Mouse (Mus musculus) liver, embryonic 11.5 days (tissue): Measurements from ENCODE around the gene Ubap1. TPM values are rescaled to one million over a fixed set of nuclear protein-coding genes. Genes with fewer than 3 reads are reported as not detected.

Experiments used
- ATAC-seq: fragments of 200-750 bp; cut with Nextera tagmentation; replicated peaks from 2 replicates; pipeline ENCODE4 v1.8.0; 2017; ENCODE audit warnings: moderate number of reproducible peaks, mild to moderate bottlenecking, moderate TSS enrichment, moderate library complexity; ENCODE audit not compliant: low FRiP score
- DNase-seq: peaks from one replicate; pipeline ENCODE4 v3.0.0-alpha.2; 2017; ENCODE audit warnings: low spot score
- H3K27ac ChIP-seq: fragments of 300-500 bp; sonication (generic); 2 replicates; pipeline ENCODE4 v1.5.1; 2014; ENCODE audit warnings: mild to moderate bottlenecking, low read depth, low read length, control low read depth
- H3K27me3 ChIP-seq: fragments of 300-500 bp; sonication (generic); replicated peaks from 2 replicates; pipeline ENCODE4 v1.6.1; 2014; ENCODE audit warnings: low read length, mixed read lengths; ENCODE audit not compliant: control insufficient read depth, insufficient read depth
- H3K36me3 ChIP-seq: fragments of 300-500 bp; sonication (generic); 2 replicates; pipeline ENCODE4 v1.6.1; 2014; ENCODE audit warnings: mild to moderate bottlenecking, low read length, moderate library complexity, mixed read lengths; ENCODE audit not compliant: control insufficient read depth, insufficient read depth
- H3K4me1 ChIP-seq: fragments of 300-500 bp; sonication (generic); replicated peaks from 2 replicates; pipeline ENCODE4 v1.6.1; 2014; ENCODE audit warnings: low read length, mixed read lengths; ENCODE audit not compliant: control insufficient read depth, insufficient read depth
- H3K4me2 ChIP-seq: fragments of 300-500 bp; sonication (generic); 2 replicates; pipeline ENCODE4 v1.6.1; 2014; ENCODE audit warnings: mild to moderate bottlenecking, control low read depth, moderate library complexity
- H3K4me3 ChIP-seq: fragments of 300-500 bp; sonication (generic); 2 replicates; pipeline ENCODE4 v1.5.1; 2014; ENCODE audit warnings: low read depth, low read length, control low read depth
- H3K9ac ChIP-seq: fragments of 300-500 bp; sonication (generic); 2 replicates; pipeline ENCODE4 v1.6.1; 2014; ENCODE audit warnings: low read depth, low read length, control low read depth
- H3K9me3 ChIP-seq: fragments of 300-500 bp; sonication (generic); 2 replicates; pipeline ENCODE4 v1.6.1; 2016; ENCODE audit warnings: low read length, inconsistent platforms, mixed read lengths; ENCODE audit not compliant: control insufficient read depth
- WGBS: fragments of 180-500 bp; shearing (Covaris S2); extraction: QIAGEN DNeasy Blood & Tissue Kit; methylation state at CpG from one replicate; pipeline ENCODE4 v1.1.7; 2014; 5-methylcytosine and 5-hydroxymethylcytosine counted together
- polyA plus RNA-seq: library from polyadenylated mRNA; unstranded; fragments of >200 nt; fragmentation: Nextera tagmentation; extraction: Ambion mirVana; gene quantifications from 2 replicates; pipeline ENCODE4 v1.2.1, GENCODE M21; 2014

Ubap1 gene
- polyA plus RNA-seq, 1 experiment from 2014 or later, result 37.1 TPM

- peak overlapping the region; percentile 77 for H3K4me3 ChIP-seq
- peak overlapping the region; percentile 67 for H3K4me2 ChIP-seq
- ATAC-seq (no peak), DNase-seq (no peak)
- no peak overlapping the region; the same call in 1 of the 2 replicates for H3K27ac ChIP-seq
- H3K4me1 ChIP-seq, result peaks cover 11% of the 10 kb centered on the region; the same call in 1 of the 2 replicates
- 49% methylated on average over 8 of the region's 8 CpGs for WGBS
- H3K9me3 ChIP-seq, result no peaks in the 10 kb centered on the region
- H3K36me3 ChIP-seq, result peaks cover 10% of the 10 kb centered on the region; the same call in 1 of the 2 replicates
- no peaks in the 10 kb centered on the region for H3K27me3 ChIP-seq
- H3K9ac ChIP-seq, result 0 out of 2 replicates have a peak overlapping the region, but pooled peaks have one; percentile 25
Measured at GRCm38 (mm10) chr4:41315173-41315572, 33.6 kb upstream of the Ubap1 start.

GRCm38 (mm10) chr4:41318267-41318666 lies 30.5 kb upstream of the Ubap1 start:
- H3K4me3 ChIP-seq, result no peak overlapping the region
- peaks cover 3% of the 10 kb centered on the region; the same call in 1 of the 2 replicates for H3K4me1 ChIP-seq
- H3K36me3 ChIP-seq, result no peaks in the 10 kb centered on the region
- no peak overlapping the region for H3K27ac ChIP-seq
- ATAC-seq (no peak), DNase-seq (no peak)
- H3K27me3 ChIP-seq, result no peaks in the 10 kb centered on the region
- no peak overlapping the region for H3K9ac ChIP-seq
- H3K4me2 ChIP-seq, result no peak overlapping the region
- WGBS, result 81% methylated on average over 5 of the region's 5 CpGs
- no peaks in the 10 kb centered on the region for H3K9me3 ChIP-seq

- no peak for ATAC-seq
- no peaks in the 10 kb centered on the region for H3K4me1 ChIP-seq
- no peak overlapping the region for H3K9ac ChIP-seq
- H3K36me3 ChIP-seq, result no peaks in the 10 kb centered on the region
- no peak for DNase-seq
- 62% methylated on average over 4 of the region's 4 CpGs for WGBS
- H3K27ac ChIP-seq, result no peak overlapping the region
- no peak overlapping the region for H3K4me2 ChIP-seq
- H3K9me3 ChIP-seq, result no peaks in the 10 kb centered on the region
- H3K4me3 ChIP-seq, result no peak overlapping the region
- H3K27me3 ChIP-seq, result no peaks in the 10 kb centered on the region
Measured at GRCm38 (mm10) chr4:41320971-41321370, 27.8 kb upstream of the Ubap1 start.

- Histone ChIP-seq H3K36me3 (no peaks in the 10 kb centered on the region), H3K27ac (no peak overlapping the region), H3K4me3 (no peak overlapping the region), H3K4me1 (peaks cover 10% of the 10 kb centered on the region), H3K9me3 (no peaks in the 10 kb centered on the region), H3K4me2 (no peak overlapping the region), H3K9ac (no peak overlapping the region), H3K27me3 (no peaks in the 10 kb centered on the region)
- ATAC-seq (no peak), DNase-seq (no peak)
- 83% methylated on average over 6 of the region's 6 CpGs for WGBS
Measured at GRCm38 (mm10) chr4:41326876-41327275, 21.9 kb upstream of the Ubap1 start.

- DNase-seq (no peak), ATAC-seq (no peak)
- Histone ChIP-seq H3K4me2 (no peak overlapping the region), H3K4me1 (peaks cover 11% of the 10 kb centered on the region), H3K9ac (no peak overlapping the region), H3K36me3 (no peaks in the 10 kb centered on the region), H3K27me3 (no peaks in the 10 kb centered on the region), H3K4me3 (no peak overlapping the region), H3K9me3 (no peaks in the 10 kb centered on the region), H3K27ac (no peak overlapping the region)
- 68% methylated on average over 4 of the region's 4 CpGs for WGBS
Measured at GRCm38 (mm10) chr4:41329481-41329880, 19.3 kb upstream of the Ubap1 start.

GRCm38 (mm10) chr4:41331085-41331484 lies 17.7 kb upstream of the Ubap1 start:
- no peaks in the 10 kb centered on the region for H3K36me3 ChIP-seq
- H3K27me3 ChIP-seq, result no peaks in the 10 kb centered on the region
- DNase-seq, result no peak
- peak overlapping the region; percentile 12 for H3K4me2 ChIP-seq
- no peaks in the 10 kb centered on the region for H3K9me3 ChIP-seq
- no peak overlapping the region for H3K4me3 ChIP-seq
- 46% methylated on average over 3 of the region's 3 CpGs for WGBS
- peak overlapping the region; percentile 3; the same call in 1 of the 2 replicates for H3K9ac ChIP-seq
- ATAC-seq, result peak; percentile 95
- peak overlapping the region; percentile 14; the same call in 1 of the 2 replicates for H3K27ac ChIP-seq
- H3K4me1 ChIP-seq, result peaks cover 11% of the 10 kb centered on the region

- WGBS, result 79% methylated on average over 9 of the region's 9 CpGs
- Histone ChIP-seq H3K4me2 (peak overlapping the region; percentile 12; the same call in 1 of the 2 replicates), H3K27ac (peak overlapping the region; percentile 14; the same call in 1 of the 2 replicates), H3K9me3 (no peaks in the 10 kb centered on the region), H3K4me3 (no peak overlapping the region), H3K27me3 (no peaks in the 10 kb centered on the region), H3K36me3 (no peaks in the 10 kb centered on the region), H3K9ac (no peak overlapping the region), H3K4me1 (peaks cover 15% of the 10 kb centered on the region)
- DNase-seq, result no peak
- ATAC-seq, result peak; percentile 40; the same call in 1 of the 2 replicates
Measured at GRCm38 (mm10) chr4:41331698-41332421, 16.9 kb upstream of the Ubap1 start.

GRCm38 (mm10) chr4:41336546-41336945 lies 12.2 kb upstream of the Ubap1 start:
- no peaks in the 10 kb centered on the region for H3K9me3 ChIP-seq
- H3K4me3 ChIP-seq, result no peak overlapping the region
- no peaks in the 10 kb centered on the region for H3K36me3 ChIP-seq
- no peak overlapping the region for H3K27ac ChIP-seq
- ATAC-seq (peak; percentile 73), DNase-seq (no peak)
- no peaks in the 10 kb centered on the region for H3K27me3 ChIP-seq
- no peak overlapping the region for H3K9ac ChIP-seq
- H3K4me2 ChIP-seq, result no peak overlapping the region
- H3K4me1 ChIP-seq, result peaks cover 8% of the 10 kb centered on the region
